Mouse (Mus musculus) erythroblast, embryonic 14.5 days (primary cell): ENCODE data around the gene Hils1.

Experiments used
- GATA1 ChIP-seq: IDR thresholded peaks from 2 replicates; pipeline ENCODE4 v1.6.1; 2012; ENCODE audit warnings: low read length, inconsistent platforms, mixed read lengths
- TAL1 ChIP-seq: IDR thresholded peaks from 3 replicates; pipeline ENCODE4 v1.6.1; 2012; ENCODE audit warnings: low read length, inconsistent platforms, mixed read lengths

GRCm38 (mm10) chr11:94970210-94970943, 3.0 kb downstream of the Hils1 start:
- TF ChIP-seq TAL1 (no peak), GATA1 (no peak)
